Mouse (Mus musculus): ENCODE measurements at regions not wholly inside any gene's neighbourhood (a gene's known extent, or its start where the extent isn't known, plus 50 kb on each side); places are given as distances from the start of the nearest gene placed in this dataset.

DNA sequence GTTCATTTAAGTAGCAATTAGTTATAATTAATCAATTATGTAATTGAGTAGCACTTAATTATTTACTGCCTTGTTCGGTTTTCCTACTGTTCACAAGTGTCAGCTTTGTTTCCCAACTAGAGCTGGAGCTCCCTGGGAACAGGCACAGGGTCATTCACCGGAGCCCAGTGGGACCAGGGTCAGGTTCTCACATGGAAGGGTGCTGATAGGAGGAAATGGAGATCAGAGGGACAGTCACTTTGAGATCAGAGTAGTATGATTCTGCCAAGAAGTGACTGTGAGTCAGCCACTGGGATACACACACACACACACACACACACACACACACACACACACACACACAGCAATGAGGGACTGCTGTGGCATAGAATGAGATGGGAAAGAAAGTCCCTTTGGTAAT lies 176.4 kb upstream of the Klhl29 start:
- DNase-seq (ENCODE audit: low spot score in 2 of 2): no peak

DNA sequence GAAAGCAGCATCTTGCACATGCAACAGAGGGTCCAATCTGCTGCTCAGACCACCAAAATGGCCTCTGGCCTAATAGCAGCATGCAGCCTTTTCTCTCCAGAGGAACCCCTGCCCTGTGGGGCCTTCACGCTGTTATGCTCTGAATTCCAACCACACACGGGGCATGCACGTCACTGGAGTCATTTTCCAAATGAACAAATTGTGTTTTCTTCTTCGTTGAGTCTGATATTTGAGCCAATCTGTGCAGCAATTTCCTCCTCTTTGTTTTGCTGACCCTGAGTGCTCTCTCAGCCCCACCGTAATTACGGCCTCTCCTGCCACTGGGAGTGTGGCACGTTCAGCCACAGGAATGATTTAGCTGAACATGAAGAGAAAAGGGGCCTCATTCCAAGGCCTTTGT lies 174.3 kb upstream of the Klhl29 start:
- no peak for DNase-seq (ENCODE audit: low spot score in 2 of 2)

DNA sequence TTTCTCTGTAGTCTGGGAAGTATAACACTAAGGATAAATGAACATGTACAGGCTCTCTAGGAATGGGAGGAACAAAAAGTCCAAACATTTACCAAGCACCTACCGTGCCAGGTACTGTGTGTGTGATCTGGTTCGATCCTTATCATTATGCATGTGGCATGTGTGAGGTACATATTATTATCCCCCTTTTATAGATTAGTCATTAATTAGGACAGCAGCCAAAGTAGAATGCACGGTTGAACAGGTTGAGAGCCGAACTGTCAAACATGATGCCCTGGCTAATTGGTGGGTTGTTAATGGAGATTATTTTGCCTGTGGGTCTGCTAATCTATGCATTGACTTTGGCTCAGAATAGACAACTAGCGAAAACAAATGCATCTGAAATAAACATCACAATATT lies 172.2 kb upstream of the Klhl29 start:
- no peak for DNase-seq (ENCODE audit: low spot score in 2 of 2)

DNA sequence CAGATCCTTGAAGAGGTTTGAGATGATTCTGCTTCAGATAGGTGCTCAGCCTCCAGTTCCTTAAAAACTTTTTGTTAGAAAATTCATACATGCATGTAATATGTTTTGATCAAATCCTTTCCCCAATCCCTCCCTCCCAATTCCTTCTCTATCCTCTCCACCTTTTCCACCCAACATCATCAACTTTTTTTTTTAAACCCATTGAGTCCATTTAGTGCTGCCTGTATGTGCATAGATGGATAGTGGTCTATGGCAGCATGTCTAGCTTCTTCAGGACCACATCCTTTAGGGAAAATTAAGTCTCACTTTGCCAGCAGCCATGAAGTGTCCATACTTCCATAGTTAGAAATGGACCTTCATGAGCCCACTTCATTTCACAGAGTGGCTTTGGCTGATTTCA lies 167.2 kb upstream of the Klhl29 start:
- no peak for DNase-seq (ENCODE audit: low spot score in 2 of 2)

GRCm38 (mm10) chr12:5496299-5496698 lies 120.8 kb upstream of the Klhl29 start:
- no peak for DNase-seq (ENCODE audit: low spot score in 2 of 2)

- no peak for DNase-seq (ENCODE audit: low spot score in 2 of 2)
Measured at GRCm38 (mm10) chr12:5494657-5495512, 119.4 kb upstream of the Klhl29 start.

GRCm38 (mm10) chr12:5464250-5464899 lies 88.9 kb upstream of the Klhl29 start:
- no peak for DNase-seq (ENCODE audit: low spot score in 2 of 2)

GRCm38 (mm10) chr12:5453157-5453556 lies 77.7 kb upstream of the Klhl29 start:
- DNase-seq (ENCODE audit: low spot score in 2 of 2): no peak

DNA sequence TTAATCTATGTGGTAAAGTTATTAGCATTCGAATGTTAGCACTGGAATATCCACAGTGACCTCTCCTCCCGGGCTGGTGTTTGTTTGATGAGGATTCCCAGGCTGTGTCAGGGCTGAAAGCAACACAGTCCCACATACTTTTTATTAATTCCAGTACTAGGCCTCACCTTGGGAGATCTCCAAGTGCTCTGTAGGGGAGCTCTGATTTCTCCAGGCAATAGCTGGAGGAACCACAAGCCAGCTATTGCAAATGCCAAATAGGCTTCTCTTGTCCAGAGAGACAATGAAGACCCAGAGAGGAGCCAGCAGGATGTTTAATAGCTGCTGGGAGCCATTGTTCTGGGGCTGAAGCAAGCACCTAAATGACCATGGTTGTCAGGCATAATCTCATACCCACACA lies 68.2 kb upstream of the Klhl29 start:
- DNase-seq (ENCODE audit: low spot score in 2 of 2): no peak

- no peak for DNase-seq (ENCODE audit: low spot score in 2 of 2)
Measured at GRCm38 (mm10) chr12:5443091-5443531, 67.6 kb upstream of the Klhl29 start.

DNA sequence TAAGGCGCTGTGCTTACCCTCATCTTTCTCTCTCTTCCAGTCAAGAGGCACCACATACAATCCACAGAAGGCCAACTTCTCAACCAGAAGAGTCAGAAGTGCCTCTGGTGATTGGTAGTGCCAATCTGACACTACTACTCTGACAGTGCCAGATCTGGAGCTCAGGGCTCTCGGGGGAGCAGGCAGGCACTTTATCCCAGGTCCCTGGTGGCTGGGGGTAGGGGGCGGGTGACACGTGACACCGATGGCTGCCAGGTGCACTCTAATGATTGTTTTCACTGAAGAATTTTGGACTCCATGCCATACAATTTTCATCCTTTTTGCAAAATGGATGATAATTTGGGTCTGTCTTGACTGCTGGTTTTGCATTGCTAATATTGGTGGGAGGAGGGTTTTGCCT lies 67.2 kb upstream of the Klhl29 start:
- DNase-seq (ENCODE audit: low spot score in 2 of 2): no peak

- no peak for DNase-seq (ENCODE audit: low spot score in 2 of 2)
Measured at GRCm38 (mm10) chr12:5440482-5440881, 65.0 kb upstream of the Klhl29 start.

DNA sequence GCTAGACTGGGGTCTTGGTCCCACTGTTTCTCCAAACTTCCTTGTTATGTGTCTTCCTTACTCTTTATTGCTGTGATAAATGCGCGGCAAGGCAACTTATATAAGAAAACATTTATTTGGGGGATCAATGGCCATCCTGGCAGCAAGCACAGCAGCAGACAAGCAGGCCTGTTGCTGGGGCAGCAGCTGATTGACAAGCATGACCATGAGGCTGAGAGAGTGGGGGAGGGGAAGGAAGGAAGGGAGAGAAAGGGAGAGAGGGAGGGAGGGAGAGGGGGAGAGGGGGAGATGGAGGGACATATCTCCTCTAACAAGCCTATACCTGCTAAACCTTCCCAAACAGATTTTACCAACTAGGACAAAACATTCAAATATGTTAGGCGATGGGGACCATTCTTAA lies 60.4 kb upstream of the Klhl29 start:
- DNase-seq (ENCODE audit: low spot score in 2 of 2): no peak

- no peak for DNase-seq (ENCODE audit: low spot score in 2 of 2)
Measured at GRCm38 (mm10) chr12:5434060-5434459, 58.6 kb upstream of the Klhl29 start.

DNA sequence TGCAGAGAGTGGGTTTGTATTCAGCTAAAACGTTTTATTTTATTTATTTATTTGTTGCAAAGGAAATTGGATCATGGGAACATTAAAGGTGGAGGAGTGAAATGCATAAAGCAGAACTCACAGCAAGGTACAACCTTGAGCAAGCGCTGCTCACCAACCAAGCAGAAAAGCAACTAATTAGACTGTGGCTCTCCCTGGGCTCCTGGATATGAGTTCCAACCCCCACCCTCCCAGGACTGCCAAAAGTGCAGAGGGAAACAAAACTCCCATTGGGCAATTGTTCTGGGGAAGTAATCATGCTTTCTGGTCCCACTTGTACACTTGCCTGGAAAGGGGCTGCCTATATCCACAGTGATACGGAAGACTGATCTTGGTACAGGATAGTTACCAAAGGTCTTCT lies 57.2 kb upstream of the Klhl29 start:
- DNase-seq (ENCODE audit: low spot score in 2 of 2): no peak

GRCm38 (mm10) chr12:5428733-5429132 lies 53.3 kb upstream of the Klhl29 start:
- no peak for DNase-seq (ENCODE audit: low spot score in 2 of 2)
